Mouse (Mus musculus) lung, postnatal 36 days (tissue): ENCODE results near the gene Ccl25.

Experiments used
- DNase-seq: peaks from one replicate; pipeline ENCODE4 v3.0.0; 2022; ENCODE audit warnings: mixed read lengths

The Ccl25 gene

DNA sequence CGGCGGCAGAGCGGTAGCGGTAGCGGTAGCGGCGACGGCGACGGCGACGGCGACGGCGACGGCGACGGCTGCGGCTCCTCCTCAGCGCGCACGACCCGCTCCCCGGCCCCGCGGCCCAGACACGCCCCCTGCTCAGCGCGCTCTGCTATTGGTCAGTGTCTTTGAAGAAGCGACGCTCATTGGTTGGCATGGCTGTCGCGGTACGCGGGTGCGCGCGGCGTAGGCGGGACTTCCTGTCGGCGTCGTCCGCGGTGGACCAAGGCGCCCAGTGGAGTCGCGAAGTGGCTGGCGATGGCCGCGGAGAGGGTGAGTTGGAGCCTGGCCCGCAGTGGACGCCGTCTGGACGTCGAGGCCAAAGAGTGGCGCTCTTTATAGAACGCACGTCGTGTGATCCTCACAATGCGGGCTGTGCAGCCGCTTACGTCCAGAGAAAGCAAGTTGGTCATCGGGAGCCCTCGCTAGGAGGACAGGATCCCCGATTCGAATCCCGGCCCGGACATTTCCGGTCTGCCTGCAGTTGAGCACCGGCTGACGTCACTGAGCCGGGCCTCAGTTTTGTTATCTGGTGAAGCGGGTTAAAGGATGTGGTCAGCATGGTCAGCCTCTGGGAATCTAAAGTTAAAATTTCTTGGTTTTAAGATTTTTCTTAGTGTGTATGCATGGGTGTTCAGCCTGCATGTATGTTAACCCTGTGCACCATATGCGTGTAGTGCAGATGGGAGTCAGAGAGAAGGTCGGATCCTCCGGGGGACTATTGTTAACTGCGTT is at the start of gene Ccl25, which contains the start of gene Elavl1:
Ccl25 (plus strand) TSS at position 228 of the 768 bp plus-strand sequence.
Elavl1 (minus strand) TSS at position 431 of the 768 bp plus-strand sequence.
- peak; percentile 97 for DNase-seq

DNA sequence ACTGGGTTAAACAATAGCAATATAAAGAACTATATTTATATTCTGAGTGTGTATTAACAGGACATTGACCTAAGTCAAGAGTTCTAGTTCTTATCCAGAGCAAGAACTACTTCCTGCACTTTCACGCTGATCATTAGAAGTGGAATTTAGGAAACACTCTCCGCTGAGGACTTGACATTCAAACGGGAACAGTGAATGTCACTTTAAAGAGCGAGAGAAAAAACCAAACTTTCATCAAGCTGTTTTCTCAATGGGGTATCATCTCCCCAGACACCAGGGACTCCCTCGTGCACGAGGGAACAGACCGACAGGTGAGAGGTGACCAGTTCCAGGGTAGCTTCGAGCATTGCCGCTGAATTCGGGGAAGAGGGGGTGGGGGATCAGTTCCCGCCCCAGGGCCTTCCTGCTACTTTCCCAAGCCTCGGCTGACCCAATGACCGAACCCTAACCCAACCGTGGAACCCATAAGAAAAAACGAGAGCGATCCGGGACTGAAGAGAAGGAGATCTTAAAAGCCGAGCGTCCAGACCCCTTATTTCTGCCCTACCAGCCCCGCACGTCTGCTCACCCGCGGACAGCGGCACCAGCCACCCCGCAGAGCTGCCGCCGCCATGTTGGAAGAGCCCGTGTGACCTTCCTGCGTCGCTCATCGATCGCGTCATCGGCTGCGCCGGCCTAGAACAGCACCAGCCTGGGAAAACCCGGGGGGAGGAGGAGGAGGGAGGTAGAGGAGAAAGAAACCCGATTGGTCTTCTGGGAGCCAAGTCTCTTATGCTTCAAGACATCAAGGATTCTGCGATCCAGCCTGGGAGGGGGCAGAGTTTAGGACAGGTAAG is 49.5 kb upstream of the Ccl25 start, which contains the start of gene Timm44:
Timm44 (minus strand) TSS at position 639 of the 836 bp plus-strand sequence.
- DNase-seq = peak; percentile 98

DNA sequence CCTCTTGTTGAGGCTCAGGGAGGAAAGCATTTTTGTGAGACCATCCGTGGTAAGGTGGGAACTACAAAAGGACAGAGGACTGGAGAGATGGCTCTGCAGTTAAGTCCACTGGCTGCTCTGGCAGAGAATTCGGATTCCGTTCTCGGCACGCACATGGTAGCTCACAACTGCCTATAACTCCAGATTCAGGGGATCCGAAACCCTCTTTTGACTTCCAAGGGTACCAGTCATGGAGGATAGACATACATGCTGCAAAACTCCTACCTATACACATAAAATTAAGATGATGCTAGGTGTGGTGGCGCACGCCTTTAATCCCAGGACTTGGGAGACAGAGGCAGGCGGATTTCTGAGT is 48.9 kb upstream of the Ccl25 start:
- no peak for DNase-seq

- no peak for DNase-seq
Observed at GRCm38 (mm10) chr8:4292738-4293137, 32.3 kb upstream of the Ccl25 start.

DNA sequence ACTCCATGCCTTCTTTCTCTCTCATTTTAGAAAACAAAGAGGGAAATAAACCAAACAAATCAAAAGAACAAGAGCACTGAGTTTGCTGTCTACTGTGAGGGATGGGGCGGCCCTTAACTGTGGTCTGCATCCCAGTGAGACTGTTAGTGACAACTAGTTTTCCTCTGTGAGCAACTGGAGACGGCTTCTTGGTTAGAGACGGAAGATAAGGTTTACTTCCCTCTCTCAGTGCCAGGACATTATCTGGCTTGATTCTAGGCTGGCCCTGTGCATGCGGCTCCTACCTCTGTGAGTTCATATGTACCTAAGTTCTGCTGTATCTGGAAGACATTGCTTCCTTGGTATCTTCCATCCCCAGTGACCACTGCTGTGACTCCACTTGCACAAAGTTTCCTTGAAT is 27.2 kb upstream of the Ccl25 start:
- no peak for DNase-seq

GRCm38 (mm10) chr8:4304124-4304547 is 20.9 kb upstream of the Ccl25 start:
- no peak for DNase-seq

- no peak for DNase-seq
Observed at GRCm38 (mm10) chr8:4305838-4306237, 19.2 kb upstream of the Ccl25 start.

GRCm38 (mm10) chr8:4312104-4312503 is 12.9 kb upstream of the Ccl25 start:
- DNase-seq = no peak

DNA sequence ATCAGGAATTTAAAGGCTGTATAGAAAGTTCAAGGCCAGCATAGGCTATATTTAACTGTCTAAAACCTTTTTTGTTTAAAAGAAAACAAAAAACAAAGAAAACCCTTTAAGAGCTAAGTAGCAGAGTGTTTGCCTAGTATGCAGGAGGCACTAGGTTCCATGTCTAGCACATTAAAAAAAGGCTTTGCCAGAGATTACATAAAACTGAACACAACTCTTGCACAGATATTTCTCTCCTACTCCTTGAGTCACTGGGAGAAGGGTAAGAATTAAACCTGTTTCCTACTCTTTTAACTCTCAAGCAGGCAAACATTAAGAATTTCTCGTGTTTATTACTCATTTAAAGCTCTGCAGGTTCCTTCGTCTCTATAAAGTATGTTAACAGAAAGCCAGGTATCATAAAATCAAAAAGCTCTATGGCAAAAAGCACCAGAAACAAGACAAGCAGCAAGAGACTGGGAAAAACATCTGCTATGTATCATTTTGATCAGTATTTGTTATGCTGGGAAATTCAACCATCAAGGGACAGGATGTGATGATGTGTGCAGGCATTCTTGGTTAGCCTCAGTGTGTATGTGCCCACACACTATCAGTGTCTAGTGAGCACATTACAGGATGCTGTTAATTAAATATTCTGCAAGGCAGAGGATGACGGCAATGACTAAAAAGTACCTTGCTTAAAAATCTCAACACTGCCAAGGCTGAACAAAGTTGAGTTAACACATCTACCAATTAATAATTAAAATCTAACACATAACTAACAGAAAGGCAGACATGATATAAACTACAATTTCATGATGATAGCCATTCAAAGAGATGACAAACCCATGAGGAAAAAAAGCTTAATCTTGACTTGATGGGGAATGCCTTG is 11.5 kb upstream of the Ccl25 start:
- DNase-seq = no peak

- DNase-seq = no peak
Observed at GRCm38 (mm10) chr8:4314852-4315251, 10.2 kb upstream of the Ccl25 start.

- no peak for DNase-seq
Observed at GRCm38 (mm10) chr8:4318124-4318523, 6.9 kb upstream of the Ccl25 start.

DNA sequence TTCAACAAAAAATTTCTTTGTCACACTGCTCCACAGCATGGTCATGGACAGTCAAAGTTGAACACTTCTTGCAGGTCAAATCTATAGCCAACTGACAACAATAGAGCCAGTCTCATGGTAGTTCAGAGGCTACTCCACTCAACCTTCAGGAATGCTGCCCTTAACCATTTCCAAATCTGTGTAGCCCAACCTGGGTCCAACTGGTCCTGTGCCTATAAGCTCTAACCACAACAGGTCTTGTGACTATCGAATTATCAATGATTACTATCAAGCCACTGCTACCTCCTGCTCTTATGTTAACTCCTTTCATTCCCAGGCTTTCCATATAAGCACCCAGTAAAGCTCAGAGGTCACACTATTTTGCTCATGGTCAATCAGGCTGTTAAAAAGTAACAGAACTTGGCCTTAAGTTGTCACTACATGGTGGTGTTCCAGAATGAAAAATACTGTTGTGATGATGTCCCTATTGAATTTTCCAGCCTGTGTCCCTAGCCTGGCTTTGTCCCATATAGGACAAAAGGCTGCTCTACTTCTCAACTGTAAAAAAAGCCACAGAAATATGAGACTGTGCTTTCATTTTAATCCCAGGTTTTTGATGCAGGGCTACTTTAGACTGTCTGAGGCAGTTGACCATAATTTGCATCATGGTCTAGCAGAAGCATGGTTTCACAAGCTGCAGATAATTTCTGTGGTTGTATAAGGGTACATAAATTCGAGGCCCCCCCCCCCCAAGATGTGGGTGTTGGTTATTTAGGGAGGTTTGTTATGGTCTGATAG is 6.0 kb upstream of the Ccl25 start:
- no peak for DNase-seq

- DNase-seq = no peak
Observed at GRCm38 (mm10) chr8:4319573-4319872, 5.5 kb upstream of the Ccl25 start.

GRCm38 (mm10) chr8:4320404-4320803 is 4.6 kb upstream of the Ccl25 start:
- DNase-seq = no peak

DNA sequence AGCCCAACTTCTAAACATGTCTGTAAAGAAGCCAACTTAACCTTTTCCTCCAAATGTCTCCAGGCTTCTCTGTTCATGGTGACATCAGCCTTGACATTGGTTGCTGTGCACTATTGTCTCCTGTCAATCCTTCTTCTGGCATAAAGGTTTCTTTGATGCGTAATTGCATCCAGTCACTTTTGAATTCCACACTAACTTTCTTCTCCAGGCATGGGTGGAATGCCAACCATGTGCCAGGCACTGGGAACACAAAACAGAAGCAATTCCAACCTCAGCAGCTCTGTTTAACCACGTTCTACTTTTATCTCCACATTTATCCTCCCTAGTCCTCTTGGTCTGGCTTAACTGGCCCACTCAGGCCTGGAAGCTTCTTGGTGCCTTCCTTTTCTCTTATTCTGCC is 4.0 kb upstream of the Ccl25 start:
- DNase-seq = no peak

DNA sequence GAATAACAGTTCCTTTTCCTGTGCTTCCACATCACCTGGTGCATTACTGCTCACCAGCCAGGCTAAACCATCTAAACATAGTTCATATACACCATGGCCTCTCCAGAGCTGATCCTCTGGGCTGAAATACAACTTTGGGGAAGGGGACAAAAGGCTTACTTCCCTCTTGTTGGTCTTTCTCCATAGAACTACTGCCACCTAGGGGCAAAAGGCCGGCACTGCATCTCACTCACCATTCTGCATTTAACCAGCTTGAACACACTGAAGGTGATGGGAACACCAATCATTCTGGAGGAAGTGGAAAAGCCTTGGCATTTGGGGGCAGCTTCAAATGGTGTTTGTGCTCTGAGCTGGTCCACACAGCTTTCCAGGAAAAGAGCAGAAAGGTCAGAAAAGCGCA is 2.5 kb upstream of the Ccl25 start:
- peak; percentile 91 for DNase-seq

- DNase-seq = no peak
Observed at GRCm38 (mm10) chr8:4323917-4324316, 1.1 kb upstream of the Ccl25 start.

DNA sequence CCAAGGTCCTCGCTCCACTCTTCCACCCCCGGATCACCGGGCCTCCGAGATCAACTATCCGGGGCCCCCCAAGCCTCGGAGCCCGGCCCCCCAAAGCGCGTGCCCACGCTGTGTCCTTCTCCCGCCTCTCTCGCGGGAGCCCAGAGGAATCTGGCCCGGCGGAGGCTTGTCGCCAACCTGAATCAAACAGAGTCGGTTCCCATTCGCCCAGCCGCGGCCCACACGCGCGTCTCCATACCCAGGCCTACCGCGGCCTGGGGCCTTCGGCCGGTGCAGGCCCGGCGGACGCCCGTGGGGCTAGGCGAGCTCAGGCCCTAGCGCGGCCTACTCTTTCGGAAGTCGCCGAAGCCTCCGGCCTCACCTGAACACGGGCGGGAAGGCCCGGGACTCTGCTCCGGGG is 485 bp upstream of the Ccl25 start:
- DNase-seq = peak; percentile 18

DNA sequence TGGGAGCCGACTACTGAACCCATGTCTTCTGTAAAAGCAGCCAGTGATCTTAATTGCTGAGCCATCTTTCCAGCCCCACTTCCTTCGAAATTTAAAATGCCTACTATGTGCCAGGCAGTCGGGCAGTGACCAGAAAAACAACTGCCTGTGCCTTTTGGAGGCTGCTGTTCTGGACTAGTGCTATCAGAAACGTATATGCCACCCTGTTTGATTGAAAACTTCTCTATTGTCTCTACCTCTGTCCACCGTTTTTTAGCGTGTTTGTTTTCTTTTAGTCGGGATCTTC is 684 bp downstream of the Ccl25 start:
- no peak for DNase-seq

GRCm38 (mm10) chr8:4329000-4329399 is 4.0 kb downstream of the Ccl25 start:
- DNase-seq = no peak

- no peak for DNase-seq
Observed at GRCm38 (mm10) chr8:4333966-4334365, 9.0 kb downstream of the Ccl25 start.

DNA sequence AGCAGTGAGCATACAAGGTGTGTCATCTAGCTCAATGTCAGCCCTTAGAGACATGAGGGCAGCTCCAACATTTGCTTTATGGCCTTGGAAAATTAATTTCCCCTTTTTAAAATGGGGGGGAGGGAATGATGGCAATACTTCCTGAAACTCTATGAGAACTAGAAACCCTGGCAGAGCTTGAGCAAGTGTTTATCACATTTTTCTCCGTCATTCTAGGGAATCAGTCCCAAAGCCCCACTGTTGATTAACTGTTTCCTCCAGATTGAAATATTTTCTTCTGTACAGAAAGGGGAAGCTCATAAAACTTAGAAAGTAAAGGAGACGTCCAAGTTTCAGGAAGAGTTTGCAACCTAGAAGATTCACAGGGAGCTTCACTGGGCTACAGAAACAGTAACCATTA is 10.7 kb downstream of the Ccl25 start:
- no peak for DNase-seq

GRCm38 (mm10) chr8:4340207-4340606 is 15.2 kb downstream of the Ccl25 start:
- DNase-seq = no peak
